Mouse (Mus musculus): ENCODE results near the gene Ptprc.

DNA sequence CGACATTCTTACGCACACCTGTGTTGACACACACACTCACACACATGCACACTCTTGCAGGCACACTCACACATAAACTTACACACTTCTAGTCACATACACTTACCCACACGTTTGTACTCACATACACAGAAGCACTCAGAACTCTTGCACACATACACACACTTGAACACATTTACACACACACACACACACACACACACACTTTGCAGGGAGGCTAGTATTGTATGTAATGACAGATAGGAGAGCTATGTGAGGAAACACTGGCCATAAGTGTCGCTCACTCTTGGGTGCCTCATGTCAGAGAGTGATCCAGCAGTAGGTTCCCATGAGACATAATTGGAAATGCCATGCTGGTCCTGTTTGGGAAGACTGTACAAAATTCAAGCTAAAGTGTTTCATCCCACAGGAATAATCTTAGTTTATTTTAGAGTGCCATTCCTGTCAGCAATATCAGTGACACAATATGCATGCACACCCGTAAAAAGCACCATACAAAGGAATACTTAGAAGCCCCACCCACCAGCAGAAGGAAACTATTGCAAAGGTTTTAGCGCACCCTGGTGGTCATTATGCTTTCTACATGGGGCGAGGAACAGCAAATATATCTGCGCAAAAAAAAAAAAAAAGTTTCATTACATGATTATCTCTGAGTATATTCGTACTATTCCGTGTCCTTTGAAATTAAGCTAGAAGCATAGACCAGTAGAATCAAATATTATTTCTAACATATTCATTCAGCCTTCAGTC lies 131.1 kb downstream of the Ptprc start:
- TF ChIP-seq POLR2A (IDR thresholded peaks at IDR 0.05; ENCODE audit: borderline replicate concordance, control insufficient read depth, low read depth, low read length): no peak
- TF ChIP-seq CTCF (IDR thresholded peaks at IDR 0.05; ENCODE audit: control insufficient read depth, insufficient read depth, low read length): peak; percentile 25; the same call in 1 of the 2 replicates

Measured in bone marrow, adult 2 months (tissue).